Mouse (Mus musculus) limb, embryonic 10.5 days (tissue): ENCODE measurements around the gene H2-Ke6. TPM values are rescaled to one million over a fixed set of nuclear protein-coding genes. Genes with fewer than 3 reads are reported as not detected.

Source experiments
- DNase-seq: peaks from one replicate; pipeline ENCODE4 v3.0.0-alpha.2; 2017; ENCODE audit warnings: low spot score
- H3K27ac ChIP-seq: fragments of 300-500 bp; sonication (generic); 2 replicates; pipeline ENCODE4 v1.5.1; 2016; ENCODE audit warnings: mild to moderate bottlenecking
- H3K27me3 ChIP-seq: fragments of 300-500 bp; sonication (generic); 2 replicates; pipeline ENCODE4 v1.6.1; 2016; ENCODE audit warnings: low read depth, mild to moderate bottlenecking; ENCODE audit not compliant: poor library complexity, severe bottlenecking
- H3K36me3 ChIP-seq: fragments of 300-500 bp; sonication (generic); 2 replicates; pipeline ENCODE4 v1.6.1; 2016; ENCODE audit warnings: mild to moderate bottlenecking, moderate library complexity
- H3K4me1 ChIP-seq: fragments of 300-500 bp; sonication (generic); 2 replicates; pipeline ENCODE4 v1.6.1; 2016
- H3K4me3 ChIP-seq: fragments of 300-500 bp; sonication (generic); 2 replicates; pipeline ENCODE4 v1.5.1; 2016; ENCODE audit warnings: mild to moderate bottlenecking, moderate library complexity
- H3K9me3 ChIP-seq: fragments of 300-500 bp; sonication (generic); replicated peaks from 2 replicates; pipeline ENCODE4 v1.6.1; 2016; ENCODE audit warnings: mild to moderate bottlenecking
- WGBS: fragments of 180-500 bp; shearing (Covaris S2); methylation state at CpG from one replicate; pipeline ENCODE4 v1.1.7; 2016; 5-methylcytosine and 5-hydroxymethylcytosine counted together
- polyA plus RNA-seq: library from polyadenylated mRNA; unstranded; fragments of >200 nt; fragmentation: Nextera tagmentation; extraction: Ambion mirVana; gene quantifications from 2 replicates; pipeline ENCODE4 v1.2.1, GENCODE M21; 2016

The H2-Ke6 gene
- polyA plus RNA-seq, 1 experiment from 2014 or later: 33.7 TPM

DNA sequence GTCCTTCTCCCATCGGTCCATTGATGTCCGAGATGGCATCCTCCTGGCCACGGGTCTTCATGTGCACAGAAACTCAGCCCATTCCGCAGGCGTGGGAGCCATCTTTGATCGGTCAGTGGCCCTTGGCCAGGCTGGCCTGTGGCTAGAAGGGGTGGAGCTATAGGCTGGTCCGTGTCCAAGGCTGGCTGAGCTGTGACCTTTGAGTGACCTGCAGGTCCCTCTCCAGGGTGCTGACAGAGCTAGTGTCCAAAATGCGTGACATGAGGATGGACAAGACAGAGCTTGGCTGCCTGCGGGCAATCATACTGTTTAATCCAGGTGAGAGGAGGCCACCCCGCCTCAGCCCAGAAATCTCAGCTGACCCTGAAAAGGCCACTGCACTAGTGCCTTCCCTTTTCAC, 8.8 kb upstream of the H2-Ke6 start:
- DNase-seq: no peak
- H3K36me3 ChIP-seq: peaks cover 52% of the 10 kb centered on the region
- peaks cover 47% of the 10 kb centered on the region for H3K27me3 ChIP-seq
- H3K4me3 ChIP-seq: no peak overlapping the region
- peaks cover 58% of the 10 kb centered on the region for H3K4me1 ChIP-seq
- 78% methylated on average over 10 of the region's 10 CpGs for WGBS
- no peak overlapping the region for H3K27ac ChIP-seq
- H3K9me3 ChIP-seq: no peaks in the 10 kb centered on the region

DNA sequence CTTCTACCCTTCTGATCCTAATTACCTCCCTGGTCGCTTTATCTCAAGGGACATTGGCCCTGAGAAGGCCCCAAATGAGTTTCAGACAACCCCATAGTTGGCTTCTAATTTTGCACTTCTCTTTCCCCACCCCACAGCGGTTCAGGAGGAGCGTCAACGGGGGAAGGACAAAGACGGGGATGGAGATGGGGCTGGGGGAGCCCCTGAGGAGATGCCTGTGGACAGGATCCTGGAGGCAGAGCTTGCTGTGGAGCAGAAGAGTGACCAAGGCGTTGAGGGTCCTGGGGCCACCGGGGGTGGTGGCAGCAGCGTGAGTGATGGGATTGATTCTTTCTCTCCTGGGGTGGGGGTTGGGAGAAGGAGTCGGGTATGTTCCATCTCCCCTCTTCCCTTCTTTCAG, 7.7 kb upstream of the H2-Ke6 start:
- H3K4me1 ChIP-seq: peaks cover 51% of the 10 kb centered on the region
- no peak for DNase-seq
- WGBS: 91% methylated on average over 9 of the region's 9 CpGs
- no peak overlapping the region for H3K4me3 ChIP-seq
- H3K36me3 ChIP-seq: peaks cover 54% of the 10 kb centered on the region
- H3K27me3 ChIP-seq: peaks cover 35% of the 10 kb centered on the region
- no peaks in the 10 kb centered on the region for H3K9me3 ChIP-seq
- no peak overlapping the region for H3K27ac ChIP-seq

DNA sequence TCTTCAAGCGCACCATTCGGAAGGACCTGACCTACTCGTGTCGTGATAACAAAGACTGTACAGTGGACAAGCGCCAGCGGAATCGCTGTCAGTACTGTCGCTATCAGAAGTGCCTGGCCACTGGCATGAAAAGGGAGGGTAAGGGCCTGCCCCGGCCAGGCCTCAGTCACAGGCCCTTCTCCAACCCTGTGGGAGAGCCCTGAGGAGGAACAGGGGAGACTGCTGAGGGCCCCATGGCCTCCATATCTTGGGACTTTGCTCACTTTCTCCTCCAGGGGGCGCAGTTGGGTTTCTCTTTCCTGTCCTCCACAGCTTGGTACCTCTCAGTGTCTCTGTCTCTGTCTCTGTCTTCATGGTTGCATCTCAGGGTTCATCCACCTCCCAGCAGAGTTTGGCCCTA, 6.2 kb upstream of the H2-Ke6 start:
- Histone ChIP-seq H3K9me3 (no peaks in the 10 kb centered on the region), H3K36me3 (peaks cover 69% of the 10 kb centered on the region), H3K27ac (no peak overlapping the region), H3K27me3 (peaks cover 22% of the 10 kb centered on the region), H3K4me3 (no peak overlapping the region), H3K4me1 (peaks cover 51% of the 10 kb centered on the region)
- no peak for DNase-seq
- 81% methylated on average over 10 of the region's 10 CpGs for WGBS

DNA sequence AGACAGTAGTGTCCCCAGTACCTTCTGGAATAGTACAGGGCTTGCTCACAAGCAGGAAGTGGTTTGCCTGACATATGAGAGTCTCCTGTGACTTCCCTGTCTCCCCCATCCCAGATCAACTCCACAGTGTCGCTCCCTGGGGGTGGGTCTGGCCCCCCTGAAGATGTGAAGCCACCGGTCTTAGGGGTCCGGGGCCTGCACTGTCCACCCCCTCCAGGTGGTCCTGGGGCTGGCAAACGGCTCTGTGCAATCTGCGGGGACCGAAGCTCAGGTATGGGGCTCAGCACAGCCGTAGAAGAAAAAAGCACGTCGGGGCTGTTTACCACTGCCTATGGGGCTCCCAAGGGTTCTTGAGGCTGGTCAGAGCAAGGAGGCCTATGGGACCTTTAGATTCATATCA, 5.6 kb upstream of the H2-Ke6 start:
- no peak overlapping the region for H3K27ac ChIP-seq
- H3K27me3 ChIP-seq: peaks cover 15% of the 10 kb centered on the region
- H3K36me3 ChIP-seq: peaks cover 75% of the 10 kb centered on the region
- peak overlapping the region; percentile 77 for H3K4me3 ChIP-seq
- no peak for DNase-seq
- H3K9me3 ChIP-seq: no peaks in the 10 kb centered on the region
- WGBS: 95% methylated on average over 9 of the region's 9 CpGs
- H3K4me1 ChIP-seq: peaks cover 51% of the 10 kb centered on the region

DNA sequence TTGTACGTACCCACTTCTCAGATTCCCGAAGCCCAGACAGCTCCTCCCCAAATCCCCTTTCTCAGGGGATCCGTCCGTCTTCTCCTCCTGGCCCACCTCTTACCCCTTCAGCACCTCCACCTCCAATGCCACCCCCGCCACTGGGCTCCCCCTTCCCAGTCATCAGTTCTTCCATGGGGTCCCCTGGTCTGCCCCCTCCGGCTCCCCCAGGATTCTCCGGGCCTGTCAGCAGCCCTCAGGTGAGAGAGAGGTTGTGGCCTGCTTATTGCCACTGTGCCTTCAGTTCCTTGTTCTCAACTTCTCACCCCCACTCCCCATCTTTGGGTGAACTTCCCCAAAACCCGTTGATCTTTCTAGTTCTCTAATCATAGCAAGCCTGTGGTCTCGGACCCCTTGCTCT, 4.9 kb upstream of the H2-Ke6 start:
- Histone ChIP-seq H3K27me3 (peaks cover 9% of the 10 kb centered on the region; the same call in 1 of the 2 replicates), H3K4me3 (peak overlapping the region; percentile 77), H3K4me1 (peaks cover 51% of the 10 kb centered on the region), H3K36me3 (peaks cover 75% of the 10 kb centered on the region), H3K9me3 (no peaks in the 10 kb centered on the region), H3K27ac (peak overlapping the region; percentile 96)
- DNase-seq: no peak
- WGBS: 62% methylated on average over 9 of the region's 9 CpGs

DNA sequence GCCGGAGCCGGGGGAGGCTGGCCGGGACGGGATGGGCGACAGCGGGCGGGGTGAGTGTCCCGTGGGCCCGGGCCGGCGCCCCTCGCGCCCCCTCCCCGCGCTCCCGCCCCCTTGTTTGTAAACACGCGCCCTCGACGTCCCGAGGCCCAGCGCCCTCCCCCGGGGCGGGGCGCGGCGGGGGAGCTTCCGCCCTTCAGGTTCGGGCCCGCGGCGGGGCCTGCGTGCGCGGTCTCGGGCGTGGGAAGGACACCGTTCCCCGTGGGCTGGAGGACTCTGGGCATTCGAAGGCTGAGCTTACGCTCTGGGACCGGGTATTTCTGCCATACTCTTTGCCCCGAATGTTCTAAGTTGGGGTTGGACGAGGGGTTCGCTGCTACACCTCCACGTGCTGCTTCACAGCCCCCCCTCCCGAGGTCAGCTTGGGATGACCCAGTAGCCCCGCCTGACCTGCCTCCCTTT, 4.3 kb upstream of the H2-Ke6 start:
- Histone ChIP-seq H3K27ac (peak overlapping the region; percentile 96), H3K36me3 (peaks cover 72% of the 10 kb centered on the region), H3K4me1 (peaks cover 56% of the 10 kb centered on the region), H3K9me3 (no peaks in the 10 kb centered on the region), H3K4me3 (peak overlapping the region; percentile 77), H3K27me3 (peaks cover 3% of the 10 kb centered on the region; the same call in 1 of the 2 replicates)
- under 1% methylated on average over 32 of the region's 48 CpGs for WGBS
- DNase-seq: no peak

DNA sequence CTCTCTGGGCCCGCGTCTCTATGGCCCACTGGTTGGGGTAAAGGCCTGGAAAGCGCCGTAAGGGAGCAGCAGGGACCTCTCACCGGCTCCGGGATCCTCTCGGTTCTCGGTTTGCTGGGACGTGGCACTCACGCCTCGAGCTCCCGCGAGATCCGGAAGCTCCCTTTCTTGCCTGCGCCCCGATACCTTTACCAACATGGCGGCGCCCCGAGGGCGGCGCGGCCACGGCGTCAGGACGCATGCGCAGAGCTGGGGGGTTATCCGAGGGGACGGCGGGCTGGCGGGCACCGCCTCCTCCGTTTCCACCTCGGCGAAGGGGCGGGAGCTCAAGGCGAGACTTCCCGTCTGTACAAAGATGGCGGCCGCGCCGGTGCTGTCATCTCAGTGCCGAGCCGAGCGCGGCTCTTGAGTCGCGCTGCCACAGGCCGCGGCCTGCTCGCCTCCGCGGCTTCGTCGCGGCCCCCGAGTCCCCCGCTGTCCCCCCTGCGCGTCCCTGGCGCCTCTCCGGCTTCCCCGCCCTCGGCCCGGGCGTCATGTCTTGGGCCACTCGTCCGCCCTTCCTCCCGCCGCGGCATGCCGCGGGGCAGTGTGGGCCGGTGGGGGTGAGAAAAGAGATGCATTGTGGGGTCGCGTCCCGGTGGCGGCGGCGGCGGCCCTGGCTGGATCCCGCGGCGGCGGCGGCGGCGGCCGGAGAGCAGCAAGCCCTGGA, 3.8 kb upstream of the H2-Ke6 start, which contains the start of the genes Slc39a7 and Rxrb:
Gene Slc39a7, minus strand, starts transcription at position 218 of the 709 bp plus-strand sequence.
Gene Rxrb, plus strand, starts transcription at position 348 of the 709 bp plus-strand sequence.
- Histone ChIP-seq H3K36me3 (peaks cover 66% of the 10 kb centered on the region), H3K4me3 (peak within 1 kb of the TSS; percentile 77), H3K27me3 (no peaks in the 10 kb centered on the region), H3K4me1 (peaks cover 62% of the 10 kb centered on the region), H3K9me3 (no peaks in the 10 kb centered on the region), H3K27ac (peak within 1 kb of the TSS; percentile 96)
- WGBS: under 1% methylated on average over 80 of the region's 88 CpGs
- peak; percentile 100 for DNase-seq

DNA sequence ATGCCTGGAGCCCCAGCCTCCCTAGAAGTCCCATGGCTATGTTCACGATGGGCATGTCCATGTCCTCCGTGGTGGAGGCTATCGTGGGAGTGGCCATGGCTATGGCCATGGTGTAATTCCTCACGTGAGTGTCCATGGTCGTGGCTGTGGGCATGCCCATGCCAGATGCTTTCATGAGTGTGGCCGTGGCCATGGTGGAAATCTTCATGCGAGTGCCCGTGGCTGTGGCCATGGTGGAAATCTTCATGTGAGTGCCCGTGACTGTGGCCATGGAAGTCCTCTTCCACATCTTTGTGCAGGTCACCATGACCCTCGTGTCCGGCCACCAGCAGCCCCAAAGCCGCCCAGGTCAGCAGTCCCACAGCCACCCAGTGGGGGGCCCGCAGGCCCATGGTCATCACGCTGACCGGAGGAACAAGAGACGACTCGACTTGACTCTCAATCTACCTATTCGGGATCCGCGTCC, 3.0 kb upstream of the H2-Ke6 start:
- no peak for DNase-seq
- Histone ChIP-seq H3K9me3 (no peaks in the 10 kb centered on the region), H3K27ac (peak overlapping the region; percentile 96), H3K4me3 (peak overlapping the region; percentile 77), H3K36me3 (peaks cover 59% of the 10 kb centered on the region), H3K4me1 (peaks cover 69% of the 10 kb centered on the region), H3K27me3 (no peaks in the 10 kb centered on the region)
- WGBS: 5% methylated on average over 20 of the region's 20 CpGs

DNA sequence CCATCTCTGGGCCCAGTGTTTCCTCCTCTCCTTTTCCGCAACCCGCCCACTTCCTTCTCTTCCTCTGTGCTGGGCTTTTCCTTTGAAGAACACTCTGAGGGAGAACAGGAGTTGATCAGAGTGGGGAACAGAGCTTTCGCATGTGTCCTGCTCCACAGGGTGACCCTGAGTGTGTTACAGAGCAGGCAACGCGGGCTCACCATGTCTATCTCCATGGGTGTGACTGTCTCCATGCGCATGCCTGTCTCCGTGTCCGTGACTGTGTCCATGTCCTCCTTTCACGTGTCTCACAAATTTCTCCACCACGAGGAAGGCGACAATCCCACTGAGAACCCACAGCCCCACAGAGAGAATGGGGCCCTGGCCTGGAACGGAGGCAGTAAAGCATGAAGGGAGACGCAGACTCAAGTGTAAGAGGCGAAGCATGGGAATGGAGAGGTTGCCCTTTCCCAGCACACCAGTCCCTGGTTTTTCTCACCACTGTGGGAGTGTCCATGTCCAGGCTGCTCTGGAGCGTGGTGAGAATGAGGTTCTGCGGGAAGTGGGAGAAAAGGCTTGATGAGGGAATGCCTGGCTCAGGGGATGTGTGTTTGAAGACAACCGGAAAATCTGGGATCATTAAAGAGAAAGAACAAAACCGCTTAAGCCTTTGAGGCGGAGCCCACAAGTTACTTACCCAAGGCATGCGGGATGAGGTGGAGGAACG, 2.2 kb upstream of the H2-Ke6 start:
- H3K4me3 ChIP-seq: peak overlapping the region; percentile 77
- H3K9me3 ChIP-seq: no peaks in the 10 kb centered on the region
- DNase-seq: no peak
- WGBS: 86% methylated on average over 21 of the region's 21 CpGs
- H3K4me1 ChIP-seq: peaks cover 77% of the 10 kb centered on the region
- H3K36me3 ChIP-seq: peaks cover 51% of the 10 kb centered on the region
- H3K27ac ChIP-seq: peak overlapping the region; percentile 96
- no peaks in the 10 kb centered on the region for H3K27me3 ChIP-seq

DNA sequence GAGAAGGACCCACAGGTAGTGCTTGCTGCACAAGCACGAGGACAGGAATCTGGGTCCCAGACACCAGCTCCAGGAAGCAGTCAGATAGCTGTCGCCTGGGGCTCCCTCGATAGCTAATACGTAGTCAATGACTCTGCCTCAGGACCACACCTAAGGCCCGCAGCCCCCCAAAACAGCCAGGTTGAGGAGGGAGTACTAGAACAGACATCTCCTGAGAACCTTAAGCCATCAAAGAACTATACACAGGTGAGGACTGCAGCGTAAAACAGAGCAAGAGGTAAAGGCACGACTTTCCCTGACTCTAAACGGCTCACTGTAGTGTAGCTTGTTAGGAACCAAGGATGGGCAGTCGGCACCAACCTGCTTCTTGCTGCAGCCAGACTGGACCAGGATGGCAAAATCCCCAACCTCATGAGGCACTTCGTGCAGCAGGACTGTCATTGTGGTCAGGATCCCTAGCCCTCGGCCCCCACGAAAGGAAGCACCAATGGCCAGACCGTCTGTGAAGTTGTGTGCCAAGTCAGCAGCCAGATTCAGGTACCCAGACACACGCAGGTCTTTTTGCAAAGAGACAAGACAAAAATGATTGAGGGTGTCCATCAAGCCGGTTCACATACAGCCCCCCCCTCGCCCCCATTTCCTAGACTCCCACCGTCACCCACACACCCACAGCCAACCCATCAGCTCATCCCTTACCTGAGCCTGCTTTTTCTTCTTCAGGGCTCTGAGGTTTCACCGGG, 1.5 kb upstream of the H2-Ke6 start:
- Histone ChIP-seq H3K36me3 (peaks cover 43% of the 10 kb centered on the region), H3K9me3 (no peaks in the 10 kb centered on the region), H3K27ac (no peak overlapping the region), H3K27me3 (no peaks in the 10 kb centered on the region), H3K4me1 (peaks cover 84% of the 10 kb centered on the region), H3K4me3 (peak overlapping the region; percentile 77)
- DNase-seq: no peak
- 92% methylated on average over 18 of the region's 18 CpGs for WGBS

DNA sequence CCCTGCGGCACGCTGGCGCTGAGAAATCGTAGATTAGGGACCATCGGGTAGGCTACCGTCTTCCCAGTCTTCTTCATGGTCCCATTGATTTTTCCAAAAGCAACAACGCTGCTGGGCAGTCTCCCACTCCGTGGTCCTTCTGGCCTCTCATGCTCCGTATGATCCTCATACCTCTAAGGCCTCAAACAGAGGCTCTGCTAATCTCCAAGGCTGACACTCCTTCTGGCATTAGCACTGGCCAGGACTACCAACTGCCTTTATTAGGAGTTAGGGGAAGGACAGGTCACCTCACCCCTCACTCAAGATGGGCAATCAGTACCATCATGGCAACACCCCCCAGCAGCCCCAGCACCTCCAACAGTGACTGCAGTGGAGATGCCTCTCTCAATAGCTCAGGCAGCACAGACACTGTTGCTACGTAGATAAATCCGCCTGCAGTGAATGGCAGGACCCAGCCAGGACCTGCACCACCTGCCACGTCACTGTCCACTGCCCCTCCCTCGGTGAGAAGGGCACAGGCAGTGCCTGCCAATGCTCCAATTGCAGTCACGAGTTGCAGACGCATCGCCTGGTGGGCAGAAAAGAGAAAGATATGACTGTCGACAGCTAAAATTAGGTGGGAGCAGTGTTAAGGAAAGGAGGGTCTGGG, 765 bp upstream of the H2-Ke6 start:
- H3K36me3 ChIP-seq: peaks cover 36% of the 10 kb centered on the region
- H3K4me1 ChIP-seq: peaks cover 88% of the 10 kb centered on the region
- no peaks in the 10 kb centered on the region for H3K9me3 ChIP-seq
- peak overlapping the region; percentile 90 for H3K27ac ChIP-seq
- H3K4me3 ChIP-seq: peak overlapping the region; percentile 77
- no peak for DNase-seq
- WGBS: 71% methylated on average over 17 of the region's 17 CpGs
- H3K27me3 ChIP-seq: no peaks in the 10 kb centered on the region

DNA sequence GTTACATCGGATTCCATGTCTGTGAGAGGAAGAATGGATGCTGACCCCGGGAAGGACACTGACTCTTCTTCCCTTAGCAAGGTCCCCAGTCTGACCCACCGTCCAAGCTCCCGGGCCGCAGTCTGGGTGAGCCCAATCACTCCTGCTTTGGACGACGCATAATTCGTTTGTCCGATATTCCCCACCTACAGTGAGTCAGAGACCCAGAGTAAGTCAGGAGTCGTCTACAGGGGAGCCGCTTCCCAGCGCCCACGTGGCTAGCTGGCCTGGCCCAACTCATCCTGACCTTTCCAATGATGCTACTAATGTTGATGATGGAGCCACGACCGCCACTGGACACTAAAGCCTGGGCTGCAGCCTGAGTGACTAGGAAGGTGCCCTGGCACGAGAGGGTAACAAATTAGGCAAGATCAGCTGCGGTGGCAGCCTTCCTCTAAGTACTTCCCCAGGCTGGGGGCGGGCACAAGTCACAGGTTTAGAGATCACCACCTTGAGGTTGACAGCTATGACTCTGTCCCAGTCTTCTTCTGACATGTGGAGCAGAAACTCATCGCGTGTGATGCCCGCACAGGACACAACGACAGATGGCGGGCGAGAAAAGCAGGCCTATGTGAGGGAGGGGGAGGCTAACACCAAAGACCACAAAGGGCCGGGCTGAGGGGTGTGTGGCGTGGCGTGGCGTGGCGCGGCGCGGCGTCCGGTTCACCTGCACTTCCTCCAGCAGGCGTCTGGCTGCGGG, 774 bp downstream of the H2-Ke6 start:
- peak overlapping the region; percentile 90 for H3K27ac ChIP-seq
- no peaks in the 10 kb centered on the region for H3K9me3 ChIP-seq
- peaks cover 46% of the 10 kb centered on the region for H3K36me3 ChIP-seq
- no peak for DNase-seq
- WGBS: 9% methylated on average over 36 of the region's 36 CpGs
- peak overlapping the region; percentile 77 for H3K4me3 ChIP-seq
- peaks cover 79% of the 10 kb centered on the region for H3K4me1 ChIP-seq
- H3K27me3 ChIP-seq: no peaks in the 10 kb centered on the region
